Mouse (Mus musculus): Measurements from ENCODE around the gene Olfr1357. TPM values are rescaled to one million over a fixed set of nuclear protein-coding genes. Genes with fewer than 3 reads are reported as not detected.
"Not testable (repeated sequence)": the region's sequence is repeated elsewhere in the genome, so short reads cannot be mapped to it uniquely, and the experiment has no call there.

The Olfr1357 gene
- not detected for total RNA-seq (2021)

DNA sequence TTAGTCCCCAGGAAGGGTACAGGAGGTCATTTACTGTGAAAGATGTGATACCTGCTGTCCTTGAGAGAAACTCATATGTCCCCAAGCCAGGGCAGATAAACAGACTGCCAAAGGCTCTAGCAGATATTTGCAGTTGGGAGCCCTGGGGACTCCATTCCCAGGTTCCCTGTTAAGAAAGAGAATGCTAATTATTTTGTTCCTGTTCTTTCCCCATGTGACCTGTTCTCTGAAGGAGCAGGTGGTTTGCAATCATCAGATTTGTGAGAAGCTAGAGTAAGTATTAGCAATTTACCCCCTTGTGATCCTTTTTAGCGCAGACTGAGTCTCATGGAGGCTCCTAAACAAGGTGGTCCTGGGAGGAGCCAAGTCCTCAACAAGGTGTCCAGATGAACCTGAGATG is at the start of gene Olfr1357:
Gene Olfr1357, minus strand, starts transcription at position 101 of the 400 bp plus-strand sequence.
- DNase-seq: no peak

DNA sequence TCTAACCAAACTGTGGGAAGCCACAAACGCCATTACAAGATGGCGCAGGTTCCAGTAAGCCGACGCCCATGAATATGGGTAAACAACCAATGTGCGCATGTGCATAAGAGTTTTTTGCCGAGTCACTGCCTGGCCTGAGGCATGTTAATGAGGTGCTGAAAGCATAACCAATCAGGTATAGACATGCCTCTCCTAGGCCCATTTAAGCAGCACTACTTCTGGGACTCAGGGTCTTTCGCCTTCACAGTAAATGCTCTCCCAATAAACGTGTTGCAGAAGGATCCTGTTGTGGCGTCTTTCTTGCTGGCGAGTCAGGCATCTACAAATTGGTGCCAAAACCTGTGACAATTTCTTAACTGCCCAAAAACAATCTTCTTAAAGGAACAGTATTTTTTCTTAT is 48.8 kb upstream of the Olfr1357 start:
- not testable (repeated sequence) for DNase-seq

DNA sequence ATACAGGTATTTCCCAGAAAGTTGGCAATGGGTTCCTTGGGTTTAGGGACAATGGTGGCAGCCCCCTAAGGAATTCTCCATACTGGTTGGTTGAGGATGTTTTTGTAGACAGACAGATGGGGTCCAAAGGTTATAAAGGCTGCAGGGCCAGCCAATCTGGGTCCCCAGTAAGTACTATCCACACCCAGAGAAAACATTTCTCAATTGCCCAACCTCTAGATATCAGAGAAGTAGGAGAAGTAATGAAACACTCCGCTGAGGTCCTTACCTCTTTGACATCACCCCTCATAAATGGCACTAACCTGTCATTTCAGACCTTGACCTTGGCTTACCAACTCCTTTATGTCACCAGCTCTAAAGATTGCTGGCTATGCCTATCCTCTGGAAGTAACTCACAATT is 46.7 kb upstream of the Olfr1357 start:
- no peak for DNase-seq

DNA sequence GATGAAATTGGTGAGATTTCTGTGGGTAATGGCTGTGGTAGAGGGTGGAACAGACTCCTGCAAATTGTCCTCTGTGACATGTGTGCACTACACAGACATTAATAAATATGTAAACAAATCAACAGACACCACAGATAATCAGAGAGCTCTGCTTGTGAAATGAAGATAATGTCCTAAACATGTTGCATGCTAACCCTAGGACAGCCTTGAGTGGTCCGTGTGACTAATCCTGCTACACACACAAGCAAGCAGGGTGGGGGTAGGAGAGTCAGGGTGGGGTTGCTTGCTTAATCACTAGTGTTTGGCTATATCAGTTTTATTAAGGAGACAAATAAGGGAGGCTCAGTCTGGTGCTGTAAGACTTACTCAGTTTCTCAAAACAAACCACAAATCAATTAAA is 43.3 kb upstream of the Olfr1357 start:
- no peak for DNase-seq

DNA sequence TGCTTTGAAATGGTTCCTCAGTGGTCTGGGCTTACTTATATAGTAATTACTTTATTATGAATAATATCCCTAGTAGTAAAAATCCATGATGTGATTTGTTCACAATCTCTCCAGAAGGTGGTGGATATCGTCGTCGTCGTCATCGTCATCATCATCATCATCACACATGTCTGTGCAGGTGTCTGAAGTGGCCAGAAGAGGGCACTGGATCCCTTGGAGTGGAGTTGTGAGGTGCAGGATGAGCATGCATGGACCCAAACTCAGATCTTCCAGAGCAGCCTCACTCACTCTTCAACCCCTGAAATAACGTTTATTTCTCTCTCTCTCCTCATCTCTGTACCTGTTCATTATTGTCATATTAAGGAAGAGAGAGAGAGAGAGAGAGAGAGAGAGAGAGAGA is 14.4 kb upstream of the Olfr1357 start:
- DNase-seq: peak; percentile 23 to 29

DNA sequence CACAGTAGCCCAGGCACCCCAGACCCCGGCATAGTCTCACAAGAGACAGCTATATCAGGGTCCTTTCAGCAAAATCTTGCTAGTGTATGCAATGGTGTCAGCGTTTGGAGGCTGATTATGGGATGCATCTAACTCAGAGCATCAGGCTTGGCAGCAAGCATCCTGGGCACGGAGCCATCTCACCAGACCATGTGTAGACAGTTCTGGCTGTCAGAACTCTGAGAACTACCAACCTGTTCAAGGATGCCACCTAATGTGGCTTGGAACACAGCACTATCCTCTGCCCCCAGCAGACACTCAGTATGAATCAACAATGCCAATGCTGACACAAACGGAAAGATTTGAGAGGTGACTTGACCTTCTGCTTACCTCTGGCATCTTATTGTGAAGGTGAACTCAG is 12.3 kb upstream of the Olfr1357 start:
- peak; percentile 31 to 40 for DNase-seq

DNA sequence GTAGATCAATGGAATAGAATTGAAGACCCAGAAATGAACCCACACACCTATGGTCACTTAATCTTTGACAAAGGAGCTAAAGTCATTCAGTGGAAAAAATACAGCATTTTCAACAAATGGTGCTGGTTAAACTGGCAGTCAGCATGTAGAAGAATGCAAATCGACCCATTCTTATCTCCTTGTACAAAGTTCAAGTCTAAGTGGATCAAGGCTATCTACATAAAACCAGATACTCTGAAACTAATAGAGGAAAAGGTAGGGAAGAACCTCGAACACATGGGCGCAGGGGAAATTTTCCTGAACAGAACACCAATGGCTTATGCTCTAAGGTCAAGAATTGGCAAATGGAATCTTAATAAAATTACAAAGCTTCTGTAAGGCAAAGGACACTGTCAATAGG is 5.3 kb upstream of the Olfr1357 start:
- DNase-seq: not testable (repeated sequence)

DNA sequence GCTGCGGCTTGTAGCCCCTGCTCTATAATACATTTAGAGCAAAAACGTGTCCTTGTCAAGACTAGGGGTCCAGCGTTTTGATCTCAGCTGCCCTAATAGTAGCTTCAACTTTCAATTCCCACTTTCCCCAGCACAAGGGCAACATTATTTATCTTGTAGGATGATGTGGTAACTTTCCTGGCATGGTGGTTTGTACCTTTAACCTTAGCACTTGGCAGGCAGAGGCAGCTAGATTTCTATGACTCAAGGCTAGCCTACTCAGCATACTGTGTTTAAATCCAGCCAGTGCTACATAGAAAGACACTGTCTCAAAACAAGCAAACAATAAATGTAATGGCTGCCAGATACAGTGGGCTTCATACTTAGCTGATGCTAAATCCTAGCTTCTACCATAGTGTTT is 10.3 kb downstream of the Olfr1357 start:
- no peak for DNase-seq

DNA sequence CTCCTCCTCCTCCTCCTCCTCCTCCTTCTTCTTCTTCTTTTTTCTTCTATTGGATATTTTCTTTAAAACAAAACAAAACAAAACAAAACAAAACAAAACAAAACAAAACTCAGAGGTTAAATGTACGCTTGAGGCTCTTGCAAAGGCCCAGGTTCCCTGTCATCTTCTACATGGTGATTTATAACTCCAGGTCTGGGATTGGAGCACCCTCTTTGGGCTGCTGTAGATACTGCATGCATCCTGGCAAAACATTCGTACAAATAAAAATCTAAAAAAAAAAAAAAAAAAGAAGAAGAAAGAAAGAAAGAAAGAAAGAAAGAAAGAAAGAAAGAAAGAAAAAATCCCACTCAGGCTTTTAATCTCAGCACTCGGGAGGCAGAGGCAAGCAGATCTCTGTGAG is 12.8 kb downstream of the Olfr1357 start:
- DNase-seq: no peak

DNA sequence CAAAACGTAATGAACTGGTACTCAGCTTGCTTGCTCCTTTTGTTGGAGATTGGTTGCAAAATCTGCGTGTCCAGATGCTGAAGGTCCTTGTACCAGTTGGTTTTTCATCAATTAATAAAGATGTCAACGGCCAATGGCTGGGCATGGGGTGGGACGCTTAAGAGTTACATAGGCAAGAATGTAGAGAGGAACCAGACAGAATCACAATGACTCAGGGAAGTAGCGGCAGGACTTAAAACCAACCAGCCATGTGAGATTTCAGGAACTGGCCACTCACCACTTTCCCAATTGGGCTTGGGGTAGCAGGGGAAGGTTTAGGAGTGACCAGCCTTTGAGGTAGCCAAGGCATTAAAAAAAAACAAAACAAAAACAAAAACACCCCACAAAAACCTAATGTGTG is 18.0 kb downstream of the Olfr1357 start:
- no peak for DNase-seq

DNA sequence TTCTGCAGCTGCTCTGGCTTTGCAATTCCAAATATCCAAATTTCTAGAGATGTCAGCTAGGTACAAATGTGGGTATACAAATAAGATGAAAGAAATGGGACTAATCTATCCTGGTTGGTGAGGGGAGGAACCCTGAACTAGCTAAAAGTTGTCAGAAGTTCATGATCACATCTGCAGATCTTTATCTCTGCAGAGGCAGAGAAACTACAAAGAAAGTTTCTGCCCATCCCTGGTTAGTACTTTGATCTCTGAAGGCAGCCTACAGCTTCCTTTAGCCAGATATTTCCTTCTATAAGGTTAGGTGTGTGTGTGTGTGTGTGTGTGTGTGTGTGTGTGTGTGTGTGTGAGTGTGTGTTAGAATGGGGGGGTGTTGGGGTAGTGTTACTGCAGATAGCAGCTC is 23.3 kb downstream of the Olfr1357 start:
- no peak for DNase-seq

DNA sequence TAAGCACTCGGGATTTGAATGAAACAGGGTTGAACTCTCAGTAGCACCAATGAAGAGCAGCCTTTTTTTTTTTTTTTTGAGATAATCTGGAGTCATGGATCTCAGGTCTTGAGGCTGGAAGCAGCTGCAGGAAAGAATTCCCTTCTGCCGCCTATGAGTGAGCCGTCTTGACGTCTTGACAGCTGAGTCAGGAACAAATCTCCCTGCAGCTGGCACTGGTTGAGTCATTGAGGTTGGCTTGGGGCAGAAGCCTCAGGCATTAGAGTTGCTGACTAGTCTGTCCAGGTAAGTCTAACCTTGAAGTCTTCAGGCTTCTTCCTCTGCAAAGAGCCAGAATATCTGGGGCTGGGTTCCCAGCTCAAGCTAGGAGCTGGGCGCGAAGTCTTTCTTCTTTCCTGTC is 23.7 kb downstream of the Olfr1357 start:
- no peak for DNase-seq

DNA sequence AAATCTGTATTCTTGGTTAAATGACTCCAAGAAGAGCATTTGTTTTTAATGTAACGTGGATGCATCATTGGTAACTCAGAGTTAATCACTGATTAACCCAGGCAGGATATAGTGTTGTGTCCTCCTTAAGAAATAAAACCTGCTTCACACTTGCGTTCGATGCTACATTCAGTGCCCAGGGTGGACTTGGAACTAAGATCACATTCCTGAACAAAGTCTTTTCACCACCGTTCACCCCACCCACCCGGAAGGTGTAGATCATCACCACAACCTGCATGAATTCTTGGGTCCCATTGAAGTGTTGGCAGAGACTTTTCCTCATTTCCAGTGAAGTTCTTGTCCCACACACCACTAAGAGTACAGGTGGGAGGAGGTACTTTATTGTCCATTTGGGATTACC is 24.1 kb downstream of the Olfr1357 start:
- DNase-seq: no peak

DNA sequence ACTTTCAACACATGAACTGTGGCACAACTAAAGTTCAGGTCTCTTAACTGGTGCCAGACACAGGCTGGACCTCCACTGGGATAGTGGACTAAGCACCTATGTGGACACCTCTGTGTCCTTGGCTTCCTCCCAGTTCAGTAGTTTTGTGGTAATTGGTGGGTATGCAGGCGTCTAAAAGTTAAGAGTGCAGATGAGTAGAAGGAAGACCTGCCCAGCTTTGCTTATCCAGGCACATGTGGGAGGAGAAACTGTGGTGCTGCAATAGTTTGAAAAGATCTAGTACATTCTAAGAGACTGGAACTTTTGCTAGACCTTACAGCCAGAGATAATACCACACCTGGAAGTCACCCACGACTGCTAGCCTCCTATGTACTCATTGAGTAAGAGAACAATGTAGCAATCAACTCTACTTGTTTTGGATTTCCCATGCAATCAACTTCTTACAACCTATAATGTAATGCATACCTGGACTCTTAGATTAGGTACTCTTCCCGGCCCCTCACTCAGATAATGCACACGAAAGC is 25.0 kb downstream of the Olfr1357 start:
- no peak for DNase-seq

DNA sequence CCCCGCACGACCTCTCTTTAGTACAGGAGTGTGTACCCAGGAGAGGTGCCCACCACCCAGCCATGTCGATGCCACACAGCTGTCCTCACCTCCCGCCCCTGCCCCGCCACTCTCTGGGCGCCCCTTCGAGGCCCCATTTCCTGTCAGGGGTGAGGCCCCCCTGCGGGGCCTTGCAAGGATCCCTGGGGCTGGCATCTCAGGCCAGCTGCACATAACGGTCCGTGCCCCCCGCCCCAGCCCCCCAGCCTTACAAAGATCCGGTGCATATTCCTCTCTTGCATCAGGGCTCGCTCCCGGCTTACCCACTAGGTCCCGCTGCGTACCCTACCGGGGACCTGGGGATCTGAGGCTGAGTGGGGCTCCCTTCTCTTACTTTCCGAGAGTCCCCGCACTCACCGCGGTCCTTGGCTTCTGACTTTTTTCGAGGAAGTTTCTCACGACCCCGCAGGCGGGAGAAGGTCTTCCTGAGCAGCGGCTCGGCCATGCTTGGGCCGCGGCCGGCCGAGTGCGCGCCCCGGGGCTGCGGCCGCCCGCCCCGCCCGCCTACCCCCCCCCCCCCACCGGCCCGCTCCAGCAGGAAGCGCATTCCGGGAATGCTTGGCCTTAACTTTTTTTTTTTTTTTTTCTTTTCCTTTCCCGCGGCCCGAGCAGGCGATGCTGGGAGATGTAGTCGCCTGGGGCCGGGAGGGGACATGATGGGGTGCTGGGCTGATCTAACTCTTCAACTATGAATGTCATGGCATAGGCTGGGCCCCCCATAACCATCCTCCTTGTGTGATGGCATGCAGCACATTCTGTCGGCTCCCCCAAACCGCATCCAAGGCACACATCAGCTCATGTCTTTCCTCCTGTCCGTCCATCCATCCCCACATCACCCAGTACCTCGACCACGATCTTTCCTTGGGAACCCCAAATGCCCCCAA is 26.2 kb downstream of the Olfr1357 start, which contains the start of gene Syde1:
Gene Syde1, minus strand, starts transcription at position 559 of the 923 bp plus-strand sequence.
- DNase-seq: no peak

DNA sequence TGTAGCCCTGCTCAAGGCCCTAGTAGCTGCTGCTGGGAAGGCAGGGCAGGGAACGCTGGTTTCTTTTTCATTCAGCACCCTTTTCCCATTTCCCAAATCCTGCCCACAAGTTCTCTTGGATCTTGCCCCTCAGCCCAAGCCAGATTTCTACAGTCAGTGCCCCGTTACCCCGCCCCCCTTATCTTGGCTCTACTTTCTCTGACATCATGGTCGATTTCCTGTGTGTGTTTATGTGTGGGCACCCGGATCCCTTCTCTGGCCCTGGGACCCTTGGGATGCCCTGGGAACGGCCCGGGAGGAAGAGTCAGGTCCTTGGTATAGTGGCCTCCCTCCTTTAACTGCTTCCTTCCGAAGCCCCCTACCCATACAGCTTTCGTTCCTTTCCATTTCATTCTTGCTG is 27.1 kb downstream of the Olfr1357 start:
- no peak for DNase-seq

DNA sequence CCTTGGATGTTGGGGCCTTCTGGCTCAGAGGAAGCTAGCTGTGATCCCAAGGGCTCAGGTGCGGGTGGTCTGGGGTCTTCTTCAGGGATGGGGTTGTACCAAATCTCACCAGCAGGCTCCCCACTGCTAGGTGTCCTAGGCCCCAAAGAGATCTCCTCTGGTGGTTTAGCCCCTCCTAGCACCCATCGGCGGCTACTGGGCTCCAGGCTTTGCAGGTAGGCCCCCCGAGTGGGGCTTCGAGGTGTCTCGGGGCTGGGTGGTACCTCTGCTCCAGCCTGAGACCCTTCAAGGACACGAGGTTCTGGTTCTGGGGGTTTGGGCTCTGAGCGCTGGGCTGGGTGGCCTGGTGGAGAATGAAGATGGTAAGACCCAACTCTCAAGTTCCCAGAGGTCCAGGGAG is 28.0 kb downstream of the Olfr1357 start:
- no peak for DNase-seq

DNA sequence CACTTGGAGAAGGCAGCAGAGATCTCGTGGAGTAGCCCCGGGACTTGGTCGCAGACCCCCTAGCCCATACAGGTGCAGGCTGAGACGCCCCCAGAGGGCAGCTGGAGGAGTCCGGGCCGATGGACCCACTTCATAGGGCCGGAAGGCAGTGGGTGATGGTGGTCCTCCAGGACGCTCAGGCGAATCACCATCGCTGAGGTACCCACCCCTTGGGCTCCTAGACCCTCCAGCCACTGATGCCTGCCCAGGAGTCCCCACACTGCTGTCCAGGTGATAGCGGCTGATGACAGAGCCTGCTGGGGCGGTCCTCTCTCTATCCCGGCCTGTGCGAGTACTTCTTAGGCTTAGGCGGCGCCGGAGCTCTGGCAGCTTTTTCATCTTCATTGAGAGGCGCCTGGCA is 28.6 kb downstream of the Olfr1357 start:
- no peak for DNase-seq

DNA sequence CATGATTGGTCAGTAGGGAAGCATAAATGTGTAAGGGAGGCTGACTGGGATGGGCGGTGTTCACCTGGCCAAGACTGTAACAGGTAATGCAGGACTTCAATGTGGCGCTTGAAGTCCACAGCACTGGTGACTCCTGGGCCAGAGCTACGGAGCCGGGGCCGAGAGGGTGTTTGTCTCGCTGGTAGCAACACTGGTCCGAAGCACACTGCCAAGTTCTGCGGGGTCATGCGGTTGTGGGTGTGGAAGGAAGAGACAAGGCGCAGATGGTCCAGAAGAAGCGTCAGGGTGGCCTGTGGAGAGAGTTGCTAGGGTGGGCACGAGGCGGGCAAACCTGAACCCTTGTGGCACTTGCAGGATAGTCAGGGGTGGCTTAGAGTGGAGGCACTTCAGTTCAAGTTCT is 31.8 kb downstream of the Olfr1357 start:
- DNase-seq: no peak

DNA sequence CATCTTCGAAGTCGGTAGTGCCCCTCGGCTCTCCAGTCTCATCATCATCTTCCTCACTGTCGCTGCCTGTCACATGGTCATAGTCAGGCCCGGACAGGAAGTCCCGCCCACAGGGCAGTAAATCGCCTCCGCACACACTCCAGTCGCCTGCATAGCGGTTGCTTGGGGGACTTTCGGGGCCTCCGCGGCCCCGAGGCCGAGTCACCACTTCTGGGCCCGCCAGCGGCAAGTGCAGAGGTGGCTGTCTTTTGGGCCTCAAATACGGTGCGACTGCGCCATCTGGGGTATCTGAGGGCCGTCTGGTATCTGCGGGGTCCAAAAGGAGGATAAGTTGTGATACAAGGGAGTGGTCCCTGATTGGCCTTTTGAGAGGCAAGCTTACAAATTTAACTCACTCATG is 32.3 kb downstream of the Olfr1357 start:
- no peak for DNase-seq

DNA sequence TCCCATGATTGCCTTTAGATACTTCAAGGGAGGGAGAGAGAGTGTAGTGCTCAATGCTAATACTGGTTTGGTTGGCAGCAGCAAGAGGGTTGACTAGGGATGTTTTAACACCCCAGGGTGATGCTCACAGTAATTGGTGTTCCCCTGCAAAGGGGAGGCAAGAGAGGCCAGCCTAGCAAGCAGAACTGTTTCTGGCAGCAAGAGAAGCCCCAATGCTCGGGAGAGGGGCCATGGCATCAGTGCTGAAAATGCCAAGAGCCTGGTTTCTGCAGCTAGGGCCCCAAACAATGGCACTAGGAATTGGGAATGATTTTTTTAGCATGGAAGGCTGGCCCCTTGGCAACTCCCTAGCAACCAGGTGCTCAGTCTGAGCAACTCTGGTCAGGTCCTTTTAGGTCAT is 32.9 kb downstream of the Olfr1357 start:
- DNase-seq: no peak

DNA sequence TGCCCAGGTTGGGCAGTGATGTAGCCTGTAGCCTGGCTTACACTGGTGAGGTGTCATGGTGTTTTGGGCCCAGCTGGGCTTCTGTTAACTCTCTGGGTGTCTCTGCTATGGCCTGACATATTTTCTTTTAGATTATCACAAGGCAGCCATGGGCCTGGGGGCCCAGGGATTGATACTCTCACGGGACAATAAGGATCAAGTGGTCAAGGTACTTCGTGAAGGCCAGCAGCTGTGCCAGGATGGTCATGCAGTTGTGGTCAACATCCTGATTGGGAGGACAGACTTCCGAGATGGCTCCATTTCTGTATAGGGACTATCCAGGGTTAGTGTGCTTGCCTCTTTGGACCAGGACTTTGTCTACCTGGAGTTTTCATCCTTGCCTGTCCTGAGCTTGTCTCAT is 33.9 kb downstream of the Olfr1357 start:
- no peak for DNase-seq

DNA sequence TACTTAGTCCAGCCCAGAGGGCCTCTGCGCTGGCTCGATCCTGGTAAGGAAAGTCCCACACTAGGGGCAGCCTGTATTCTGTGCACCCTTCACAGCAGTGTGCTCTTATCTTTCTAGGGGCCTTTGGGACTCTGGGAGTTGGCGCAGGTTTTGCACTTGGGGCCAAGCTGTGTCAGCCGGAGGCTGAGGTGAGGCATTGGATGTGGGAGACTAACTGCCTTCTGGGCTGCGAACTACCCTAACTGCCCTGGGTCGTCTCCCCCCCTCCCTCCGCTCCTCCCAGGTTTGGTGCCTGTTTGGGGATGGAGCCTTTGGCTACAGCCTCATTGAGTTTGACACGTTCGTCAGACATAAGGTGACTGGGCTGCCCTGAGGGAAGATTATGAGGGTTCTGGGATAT is 34.5 kb downstream of the Olfr1357 start:
- DNase-seq: no peak

DNA sequence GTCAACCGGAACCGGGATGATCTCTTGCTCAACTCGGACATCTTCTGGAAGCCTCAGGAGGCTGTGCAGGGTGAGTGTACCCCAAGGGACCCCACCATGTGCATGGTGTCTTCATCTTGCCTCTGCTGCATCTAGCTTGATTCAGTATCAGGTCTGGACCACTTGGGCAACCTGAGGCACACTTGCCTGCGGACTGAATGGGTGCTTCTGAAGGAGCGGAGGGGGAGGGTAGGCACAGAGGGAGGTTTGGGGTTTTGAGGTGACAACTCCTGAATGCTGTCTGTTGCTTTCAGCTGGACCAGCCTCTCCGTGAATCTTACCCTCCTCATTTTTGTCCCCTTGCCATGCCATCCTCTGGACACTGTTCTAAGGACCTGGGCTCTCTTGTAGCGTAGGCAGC is 36.8 kb downstream of the Olfr1357 start:
- DNase-seq: no peak

All from layer of hippocampus, postnatal 36 days (tissue).